Mouse (Mus musculus): ENCODE results near the gene Anapc15-ps. TPM values are rescaled to one million over a fixed set of nuclear protein-coding genes. Genes with fewer than 3 reads are reported as not detected.

The Anapc15-ps gene
- polyA plus RNA-seq, 1 experiment from 2014 or later: not detected

DNA sequence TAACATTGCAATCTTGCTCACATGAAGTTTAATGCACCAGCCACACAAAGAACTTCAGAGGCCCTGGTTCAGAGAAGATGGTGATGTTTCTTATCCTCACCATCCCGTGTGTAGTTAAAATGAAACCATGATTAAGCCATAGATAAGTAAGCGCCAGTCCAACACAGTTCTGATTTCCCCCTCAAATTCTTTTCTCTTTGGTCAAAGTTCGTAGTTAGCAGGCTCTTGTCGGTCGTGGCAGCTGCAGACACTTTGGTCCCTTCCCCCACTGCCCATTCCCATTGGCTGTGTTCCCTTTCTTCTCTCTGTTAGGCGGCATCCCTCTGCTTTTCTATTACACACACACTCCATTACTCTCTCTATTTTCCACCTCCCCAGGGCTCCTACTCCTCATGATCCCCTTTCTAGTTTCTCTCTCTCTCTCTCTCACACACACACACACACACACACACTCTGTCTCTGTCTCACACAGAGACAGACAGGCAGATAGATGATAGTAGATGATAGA lies 14.4 kb downstream of the Anapc15-ps start:
- H3K4me3 ChIP-seq (ENCODE audit: low read depth, low read length): no peak overlapping the region
- DNase-seq (ENCODE audit: low spot score): no peak
- no peaks in the 10 kb centered on the region for H3K9me3 ChIP-seq (ENCODE audit: control insufficient read depth, low read length)
- WGBS: 31% methylated on average over 6 of the region's 6 CpGs
- no peak overlapping the region for H3K9ac ChIP-seq (ENCODE audit: low read length)
- peaks cover 5% of the 10 kb centered on the region; the same call in 1 of the 2 replicates for H3K4me1 ChIP-seq (replicated peaks; ENCODE audit: control insufficient read depth, insufficient read depth, low read length)
- no peak overlapping the region for H3K27ac ChIP-seq (ENCODE audit: low read depth, low read length)
- H3K27me3 ChIP-seq (ENCODE audit: control insufficient read depth, insufficient read depth, low read length): no peaks in the 10 kb centered on the region
- no peak overlapping the region for H3K4me2 ChIP-seq (ENCODE audit: low read depth, low read length, severe bottlenecking)
- no peaks in the 10 kb centered on the region for H3K36me3 ChIP-seq (ENCODE audit: control insufficient read depth, insufficient read depth, low read length)
- ATAC-seq (replicated peaks; ENCODE audit: low FRiP score): peak; percentile 65; the same call in 1 of the 2 replicates

DNA sequence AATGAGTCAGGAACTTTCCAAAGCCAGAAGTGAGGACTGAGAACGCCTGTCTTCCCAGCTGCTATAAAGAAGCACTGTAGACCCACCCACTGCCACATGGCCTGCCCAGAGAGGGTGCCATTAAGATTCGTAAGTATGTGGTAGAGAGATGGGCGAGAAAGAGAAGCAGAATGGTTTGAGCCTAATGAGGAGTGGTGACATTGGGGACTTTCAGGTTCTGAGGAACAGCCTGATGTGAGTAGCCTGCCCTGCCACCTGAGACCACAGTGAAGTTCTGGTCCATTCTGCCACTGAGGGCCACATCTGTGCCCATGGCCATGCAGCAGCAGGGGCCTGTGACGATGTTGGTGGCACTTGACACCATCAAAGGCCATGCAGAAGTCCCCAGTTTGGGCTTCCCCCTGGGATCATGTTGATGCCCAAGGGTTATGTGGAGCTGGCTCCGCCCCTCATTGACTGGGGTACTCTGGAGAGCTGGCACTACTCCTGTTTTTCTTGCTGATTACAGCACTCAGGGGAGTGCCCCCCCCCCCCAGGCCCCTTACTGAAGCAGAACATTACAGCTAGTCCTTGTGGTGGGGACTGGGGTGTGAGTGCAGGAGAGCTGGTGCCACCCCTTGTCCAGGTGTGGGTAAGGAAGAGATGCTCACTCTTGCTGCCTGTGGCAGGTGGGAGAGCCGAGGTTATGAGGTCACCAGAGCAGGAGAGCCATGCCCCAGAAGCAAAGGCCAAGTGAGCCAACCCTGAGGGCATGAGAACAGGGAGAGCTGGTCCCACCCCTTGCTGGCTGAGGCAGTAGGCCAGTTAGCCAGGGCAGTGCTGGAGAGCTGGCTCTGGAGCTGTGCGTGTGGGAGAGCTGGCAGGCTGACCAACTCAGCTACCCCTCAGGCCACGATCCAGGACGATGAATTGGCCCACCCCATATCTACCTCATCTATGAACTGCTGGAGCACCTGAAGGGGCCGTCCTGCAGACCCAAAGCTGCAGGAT lies 16.7 kb downstream of the Anapc15-ps start:
- no peak overlapping the region for H3K27ac ChIP-seq (ENCODE audit: low read depth, low read length)
- WGBS: 88% methylated on average over 10 of the region's 10 CpGs

DNA sequence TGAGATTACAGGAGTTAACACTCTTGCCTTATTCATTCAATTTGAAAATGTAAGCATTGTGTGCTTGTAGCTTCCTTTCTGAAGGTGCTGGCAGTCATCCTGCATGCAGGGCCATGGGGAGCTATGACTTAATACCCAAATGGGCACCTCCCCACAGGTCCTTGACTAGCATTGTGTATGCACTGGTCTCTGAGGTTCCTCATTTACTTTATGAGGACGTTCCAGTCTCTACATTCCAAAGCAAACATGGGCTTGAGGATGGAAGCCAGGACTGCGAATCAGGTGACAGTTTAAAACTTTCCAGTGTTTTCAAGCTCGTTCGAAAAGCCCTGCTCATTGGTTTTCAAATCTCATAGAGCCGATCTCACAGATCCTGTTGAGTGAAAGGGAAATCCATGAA lies 21.1 kb downstream of the Anapc15-ps start:
- H3K4me1 ChIP-seq (replicated peaks; ENCODE audit: control insufficient read depth, insufficient read depth, low read length): no peaks in the 10 kb centered on the region
- H3K9ac ChIP-seq (ENCODE audit: low read length): no peak overlapping the region
- no peaks in the 10 kb centered on the region for H3K27me3 ChIP-seq (ENCODE audit: control insufficient read depth, insufficient read depth, low read length)
- H3K36me3 ChIP-seq (ENCODE audit: control insufficient read depth, insufficient read depth, low read length): no peaks in the 10 kb centered on the region
- no peak overlapping the region for H3K4me3 ChIP-seq (ENCODE audit: low read depth, low read length)
- H3K27ac ChIP-seq (ENCODE audit: low read depth, low read length): no peak overlapping the region
- H3K9me3 ChIP-seq (ENCODE audit: control insufficient read depth, low read length): peaks cover 2% of the 10 kb centered on the region; the same call in 1 of the 2 replicates
- no peak overlapping the region for H3K4me2 ChIP-seq (ENCODE audit: low read depth, low read length, severe bottlenecking)
- DNase-seq (ENCODE audit: low spot score) (no peak), ATAC-seq (replicated peaks; ENCODE audit: low FRiP score) (no peak)
- 91% methylated on average over 5 of the region's 5 CpGs for WGBS

More for the DNA sequence above, 16.7 kb downstream of the Anapc15-ps start:
- H3K4me1 ChIP-seq (replicated peaks; ENCODE audit: control insufficient read depth, insufficient read depth, low read length): peaks cover 5% of the 10 kb centered on the region; the same call in 1 of the 2 replicates
- H3K27me3 ChIP-seq (ENCODE audit: control insufficient read depth, insufficient read depth, low read length): no peaks in the 10 kb centered on the region
- DNase-seq (ENCODE audit: low spot score): no peak
- H3K9me3 ChIP-seq (ENCODE audit: control insufficient read depth, low read length): peaks cover 2% of the 10 kb centered on the region; the same call in 1 of the 2 replicates
- no peak for ATAC-seq (replicated peaks; ENCODE audit: low FRiP score)
- no peak overlapping the region for H3K9ac ChIP-seq (ENCODE audit: low read length)
- no peaks in the 10 kb centered on the region for H3K36me3 ChIP-seq (ENCODE audit: control insufficient read depth, insufficient read depth, low read length)
- H3K4me2 ChIP-seq (ENCODE audit: low read depth, low read length, severe bottlenecking): no peak overlapping the region
- H3K4me3 ChIP-seq (ENCODE audit: low read depth, low read length): no peak overlapping the region

DNA sequence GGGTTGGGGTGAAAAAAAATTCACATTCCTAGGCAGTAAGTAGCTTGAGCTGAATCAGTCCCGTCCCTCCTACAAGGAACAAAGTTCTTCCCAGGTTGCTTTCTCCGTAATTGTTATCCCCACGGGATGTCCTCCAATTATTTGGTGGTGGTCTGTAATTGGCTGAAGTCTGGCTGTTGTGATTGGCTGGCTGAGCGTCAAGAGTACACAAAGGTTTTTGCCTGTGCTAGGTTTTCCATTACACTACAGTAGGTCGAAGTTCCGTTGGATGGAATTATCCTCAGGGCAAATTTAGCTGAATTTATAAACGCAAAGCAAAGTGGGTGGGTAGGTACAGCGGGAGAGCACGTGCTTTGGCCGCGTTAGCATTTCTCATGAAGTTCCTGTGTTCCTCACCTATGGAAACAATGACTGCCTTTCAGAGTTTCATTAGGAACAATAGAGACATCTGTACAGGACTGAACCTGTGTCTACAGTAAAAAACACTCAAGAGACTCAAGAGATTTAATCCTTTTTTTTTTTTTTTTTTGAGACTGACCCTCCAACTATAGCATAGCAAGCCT lies 24.8 kb downstream of the Anapc15-ps start:
- Histone ChIP-seq H3K4me2 (ENCODE audit: low read depth, low read length, severe bottlenecking) (no peak overlapping the region), H3K27ac (ENCODE audit: low read depth, low read length) (no peak overlapping the region), H3K9me3 (ENCODE audit: control insufficient read depth, low read length) (peaks cover 2% of the 10 kb centered on the region; the same call in 1 of the 2 replicates), H3K9ac (ENCODE audit: low read length) (no peak overlapping the region), H3K4me1 (replicated peaks; ENCODE audit: control insufficient read depth, insufficient read depth, low read length) (no peaks in the 10 kb centered on the region), H3K27me3 (ENCODE audit: control insufficient read depth, insufficient read depth, low read length) (no peaks in the 10 kb centered on the region), H3K36me3 (ENCODE audit: control insufficient read depth, insufficient read depth, low read length) (no peaks in the 10 kb centered on the region), H3K4me3 (ENCODE audit: low read depth, low read length) (no peak overlapping the region)
- WGBS: 90% methylated on average over 11 of the region's 11 CpGs
- no peak for ATAC-seq (replicated peaks; ENCODE audit: low FRiP score)
- DNase-seq (ENCODE audit: low spot score): no peak

DNA sequence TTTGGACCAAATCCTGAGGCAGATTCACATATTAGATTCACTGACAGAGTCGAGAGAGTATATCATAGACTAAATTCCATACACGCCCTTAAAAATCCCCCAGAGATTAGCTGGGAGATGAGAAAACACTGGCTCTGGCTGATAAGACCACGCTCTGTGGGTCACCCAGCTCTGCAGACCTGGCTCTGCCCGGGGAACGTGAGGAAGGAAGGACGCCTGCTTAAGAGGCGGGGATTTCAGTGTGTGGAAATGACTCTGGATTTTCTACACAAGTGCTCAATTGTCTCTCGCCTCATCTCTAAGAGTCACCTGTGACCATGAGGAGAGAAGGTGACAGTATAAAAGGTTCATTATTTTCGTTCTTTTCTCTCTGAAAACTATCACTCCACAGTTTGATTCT lies 26.1 kb downstream of the Anapc15-ps start:
- ATAC-seq (replicated peaks; ENCODE audit: low FRiP score): no peak
- WGBS: 80% methylated on average over 9 of the region's 9 CpGs

DNA sequence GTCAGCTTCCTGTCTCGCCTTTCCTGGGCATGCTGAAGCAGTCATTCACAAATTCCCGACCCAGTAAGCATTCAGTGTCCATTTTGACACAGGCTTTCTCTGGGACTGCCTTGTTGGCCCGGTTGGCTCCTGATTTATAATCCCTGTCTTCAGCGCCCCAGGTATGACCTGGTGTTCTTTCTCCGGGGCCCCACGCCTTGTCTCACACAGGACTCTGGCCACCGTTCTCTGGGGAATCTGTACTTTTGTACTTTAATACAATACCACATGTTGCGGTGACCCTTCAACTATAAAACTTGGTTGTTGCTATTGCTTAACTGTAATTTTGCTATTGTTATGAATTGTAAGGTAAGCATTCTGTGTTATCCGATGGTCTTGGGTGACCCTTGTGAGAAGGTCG lies 26.7 kb downstream of the Anapc15-ps start:
- DNase-seq (ENCODE audit: low spot score) (no peak), ATAC-seq (replicated peaks; ENCODE audit: low FRiP score) (no peak)
- Histone ChIP-seq H3K4me3 (ENCODE audit: low read depth, low read length) (no peak overlapping the region), H3K36me3 (ENCODE audit: control insufficient read depth, insufficient read depth, low read length) (no peaks in the 10 kb centered on the region), H3K9me3 (ENCODE audit: control insufficient read depth, low read length) (no peaks in the 10 kb centered on the region), H3K27me3 (ENCODE audit: control insufficient read depth, insufficient read depth, low read length) (no peaks in the 10 kb centered on the region), H3K4me2 (ENCODE audit: low read depth, low read length, severe bottlenecking) (no peak overlapping the region), H3K4me1 (replicated peaks; ENCODE audit: control insufficient read depth, insufficient read depth, low read length) (no peaks in the 10 kb centered on the region), H3K9ac (ENCODE audit: low read length) (no peak overlapping the region), H3K27ac (ENCODE audit: low read depth, low read length) (no peak overlapping the region)
- WGBS: 93% methylated on average over 10 of the region's 10 CpGs

More for the DNA sequence above, 26.1 kb downstream of the Anapc15-ps start:
- H3K9me3 ChIP-seq (ENCODE audit: control insufficient read depth, low read length): no peaks in the 10 kb centered on the region
- H3K4me1 ChIP-seq (replicated peaks; ENCODE audit: control insufficient read depth, insufficient read depth, low read length): no peaks in the 10 kb centered on the region
- H3K4me3 ChIP-seq (ENCODE audit: low read depth, low read length): no peak overlapping the region
- no peaks in the 10 kb centered on the region for H3K36me3 ChIP-seq (ENCODE audit: control insufficient read depth, insufficient read depth, low read length)
- no peak overlapping the region for H3K9ac ChIP-seq (ENCODE audit: low read length)
- H3K4me2 ChIP-seq (ENCODE audit: low read depth, low read length, severe bottlenecking): no peak overlapping the region
- no peak for DNase-seq (ENCODE audit: low spot score)
- H3K27ac ChIP-seq (ENCODE audit: low read depth, low read length): no peak overlapping the region
- H3K27me3 ChIP-seq (ENCODE audit: control insufficient read depth, insufficient read depth, low read length): no peaks in the 10 kb centered on the region

DNA sequence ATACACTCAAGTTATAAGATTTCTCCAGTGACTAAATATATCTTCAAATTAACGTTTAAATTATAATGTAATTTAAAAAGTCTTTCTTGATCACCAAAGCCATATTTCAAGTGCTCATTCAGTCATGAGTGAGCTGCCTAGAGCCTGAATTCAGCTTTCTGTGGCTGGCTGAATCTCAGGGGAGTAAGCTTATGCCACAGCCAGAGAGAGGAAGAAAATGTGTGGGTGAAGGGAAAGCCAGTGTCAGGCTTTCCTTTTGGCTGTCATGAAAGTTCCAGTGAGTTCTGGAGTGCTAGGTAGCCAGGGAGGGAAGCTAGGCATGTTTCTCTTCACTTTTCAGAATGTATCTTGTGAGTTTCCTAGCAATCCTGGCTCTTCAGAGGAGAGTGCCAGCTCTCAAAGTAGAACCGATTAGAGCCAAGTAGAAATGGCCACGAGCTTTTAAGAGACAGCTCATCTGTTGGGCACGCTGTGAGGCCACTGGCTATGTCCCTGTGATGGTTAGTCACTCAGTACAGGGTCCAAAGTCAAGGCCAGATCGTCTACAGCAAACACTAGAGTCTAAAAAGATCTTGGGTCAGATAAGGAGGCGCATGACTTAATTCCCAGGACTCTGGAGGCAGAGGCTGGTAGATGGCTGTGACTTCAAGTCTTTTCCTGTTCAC lies 29.4 kb downstream of the Anapc15-ps start:
- no peak for ATAC-seq (replicated peaks; ENCODE audit: low FRiP score)
- H3K36me3 ChIP-seq (ENCODE audit: control insufficient read depth, insufficient read depth, low read length): no peaks in the 10 kb centered on the region
- no peak overlapping the region for H3K4me3 ChIP-seq (ENCODE audit: low read depth, low read length)
- H3K9me3 ChIP-seq (ENCODE audit: control insufficient read depth, low read length): no peaks in the 10 kb centered on the region
- no peaks in the 10 kb centered on the region for H3K4me1 ChIP-seq (replicated peaks; ENCODE audit: control insufficient read depth, insufficient read depth, low read length)
- WGBS: 81% methylated on average over 6 of the region's 6 CpGs
- no peak for DNase-seq (ENCODE audit: low spot score)
- H3K9ac ChIP-seq (ENCODE audit: low read length): no peak overlapping the region
- H3K27me3 ChIP-seq (ENCODE audit: control insufficient read depth, insufficient read depth, low read length): no peaks in the 10 kb centered on the region
- no peak overlapping the region for H3K4me2 ChIP-seq (ENCODE audit: low read depth, low read length, severe bottlenecking)
- no peak overlapping the region for H3K27ac ChIP-seq (ENCODE audit: low read depth, low read length)

DNA sequence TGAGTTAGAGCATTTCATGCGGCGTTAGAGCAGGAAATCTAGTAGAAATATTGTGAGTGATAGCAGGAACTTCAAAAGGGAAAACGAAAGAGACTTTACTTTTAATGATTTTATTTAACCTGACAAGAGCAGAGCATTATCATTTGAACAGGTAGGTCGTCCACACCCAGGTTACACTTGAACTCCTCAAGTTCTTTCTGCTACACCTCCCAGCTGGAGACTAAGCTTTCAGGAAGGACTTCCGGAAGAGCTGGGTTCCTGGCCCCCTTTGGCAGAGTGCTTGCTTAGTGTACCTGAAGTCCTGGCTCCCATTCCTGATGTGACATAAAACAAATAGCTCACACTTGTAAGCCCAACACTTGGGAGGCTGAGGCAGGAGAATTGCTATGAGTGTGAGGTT lies 30.2 kb downstream of the Anapc15-ps start:
- 77% methylated on average over 5 of the region's 5 CpGs for WGBS
- H3K27ac ChIP-seq (ENCODE audit: low read depth, low read length): no peak overlapping the region
- no peaks in the 10 kb centered on the region for H3K27me3 ChIP-seq (ENCODE audit: control insufficient read depth, insufficient read depth, low read length)
- ATAC-seq (replicated peaks; ENCODE audit: low FRiP score) (no peak), DNase-seq (ENCODE audit: low spot score) (no peak)
- no peaks in the 10 kb centered on the region for H3K4me1 ChIP-seq (replicated peaks; ENCODE audit: control insufficient read depth, insufficient read depth, low read length)
- no peak overlapping the region for H3K9ac ChIP-seq (ENCODE audit: low read length)
- no peaks in the 10 kb centered on the region for H3K9me3 ChIP-seq (ENCODE audit: control insufficient read depth, low read length)
- no peak overlapping the region for H3K4me2 ChIP-seq (ENCODE audit: low read depth, low read length, severe bottlenecking)
- H3K36me3 ChIP-seq (ENCODE audit: control insufficient read depth, insufficient read depth, low read length): no peaks in the 10 kb centered on the region
- H3K4me3 ChIP-seq (ENCODE audit: low read depth, low read length): no peak overlapping the region
